ENCODE assay signal across 11 mouse cellular contexts in the genomic region with DNA sequence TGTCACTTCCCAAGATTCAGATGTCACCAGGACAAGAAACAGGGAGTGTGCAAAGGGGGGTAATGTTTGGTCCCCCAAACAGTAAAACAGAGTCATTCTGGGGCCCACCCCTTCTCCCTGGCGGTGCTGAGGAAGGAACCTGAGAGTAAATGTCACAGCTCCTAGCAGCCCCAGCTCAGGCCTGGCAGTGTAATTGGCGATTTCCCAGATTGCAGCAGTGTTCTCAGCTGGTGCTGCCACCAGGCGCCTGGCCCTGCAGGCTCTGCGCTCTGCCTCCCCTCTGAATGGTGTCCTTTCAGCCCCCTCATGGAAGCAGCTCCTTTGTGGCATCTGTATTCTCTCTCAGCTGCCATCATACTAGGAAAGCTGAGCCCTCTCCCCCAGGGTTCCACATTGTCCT. TPM values are rescaled to one million over a fixed set of nuclear protein-coding genes. Genes with fewer than 3 reads are reported as not detected.
DNase-seq lines count a peak whose midpoint lies in the region; ATAC-seq and TF ChIP-seq lines count a peak whose summit lies in the region.
"Had no signal": no experiment of that assay in that cellular context is flagged by ENCODE, and none has a peak within 500 bp of the region (broad histone marks: within the 10 kb centered on the region; RNA-seq: fewer than 3 reads in every experiment).

No protein-coding gene starts in this region.

- TF ChIP-seq CTCF in heart, adult 2 months (IDR thresholded peaks at IDR 0.05) = no peak

- no peaks in the 10 kb centered on the region for H3K36me3 ChIP-seq in heart, embryonic 11.5 days (ENCODE audit: control insufficient read depth, insufficient read depth, low read length)
- no peaks in the 10 kb centered on the region for H3K36me3 ChIP-seq in forebrain, embryonic 16.5 days (ENCODE audit: control insufficient read depth, insufficient read depth)
- H3K36me3 ChIP-seq in midbrain, embryonic 13.5 days = no peaks in the 10 kb centered on the region
- H3K36me3 ChIP-seq in heart, adult 2 months (ENCODE audit: control insufficient read depth, insufficient read depth, low read length) = no peaks in the 10 kb centered on the region
- H3K36me3 ChIP-seq: liver, embryonic 13.5 days had no signal

- no peak overlapping the region for H3K27ac ChIP-seq in heart, embryonic 11.5 days (ENCODE audit: low read depth, low read length)
- H3K27ac ChIP-seq in forebrain, embryonic 16.5 days (ENCODE audit: low read length) = no peak overlapping the region
- H3K27ac ChIP-seq in midbrain, embryonic 13.5 days = peak overlapping the region; percentile 52
- no peak overlapping the region for H3K27ac ChIP-seq in heart, adult 2 months
- H3K27ac ChIP-seq: liver, embryonic 13.5 days had no signal

- no peaks in the 10 kb centered on the region for H3K9me3 ChIP-seq in heart, embryonic 11.5 days (replicated peaks; ENCODE audit: control insufficient read depth, low read length)
- no peaks in the 10 kb centered on the region for H3K9me3 ChIP-seq in forebrain, embryonic 16.5 days (ENCODE audit: control insufficient read depth, low read length)
- no peaks in the 10 kb centered on the region for H3K9me3 ChIP-seq in midbrain, embryonic 13.5 days
- H3K9me3 ChIP-seq: liver, embryonic 13.5 days had no signal

- no peak for TF ChIP-seq EP300 in heart, adult 2 months (IDR thresholded peaks at IDR 0.05; ENCODE audit: insufficient read depth, low read depth, low read length)

- H3K4me2 ChIP-seq in heart, embryonic 11.5 days = no peak overlapping the region
- H3K4me2 ChIP-seq in forebrain, embryonic 16.5 days (ENCODE audit: low read length) = no peak overlapping the region
- no peak overlapping the region for H3K4me2 ChIP-seq in midbrain, embryonic 13.5 days (replicated peaks)
- H3K4me2 ChIP-seq: liver, embryonic 13.5 days had no signal

- H3K4me3 ChIP-seq in heart, embryonic 11.5 days (ENCODE audit: low read depth, low read length) = no peak overlapping the region
- H3K4me3 ChIP-seq in forebrain, embryonic 16.5 days (replicated peaks; ENCODE audit: low read length) = no peak overlapping the region
- no peak overlapping the region for H3K4me3 ChIP-seq in midbrain, embryonic 13.5 days (replicated peaks)
- H3K4me3 ChIP-seq in heart, adult 2 months = no peak overlapping the region
- H3K4me3 ChIP-seq: liver, embryonic 13.5 days had no signal

- no peaks in the 10 kb centered on the region for H3K4me1 ChIP-seq in heart, embryonic 11.5 days (ENCODE audit: control insufficient read depth, insufficient read depth, low read length)
- H3K4me1 ChIP-seq in forebrain, embryonic 16.5 days (replicated peaks; ENCODE audit: control insufficient read depth, insufficient read depth, low read length) = peaks cover 9% of the 10 kb centered on the region
- peaks cover 22% of the 10 kb centered on the region for H3K4me1 ChIP-seq in midbrain, embryonic 13.5 days (replicated peaks)
- no peaks in the 10 kb centered on the region for H3K4me1 ChIP-seq in heart, adult 2 months (ENCODE audit: control insufficient read depth, insufficient read depth, low read length)
- H3K4me1 ChIP-seq: liver, embryonic 13.5 days had no signal

- no peak for TF ChIP-seq POLR2A in heart, adult 2 months (IDR thresholded peaks at IDR 0.05; ENCODE audit: insufficient read depth, low read depth, low read length)

- peak; percentile 82 for DNase-seq in heart, adult 11 months
- DNase-seq in cerebellum, adult 9-11 months = peak; percentile 44
- DNase-seq in thymus, postnatal 25 days = no peak
- DNase-seq in heart, adult 8-10 months (ENCODE audit: low spot score) = no peak
- no peak for DNase-seq in heart, adult 2 months
- DNase-seq: kidney, adult 9 months; liver, embryonic 13.5 days; lung, postnatal 4 days had no signal

- no peaks in the 10 kb centered on the region for H3K79me2 ChIP-seq in heart, adult 2 months (replicated peaks; ENCODE audit: control insufficient read depth, insufficient read depth, low read length)

- H3K9ac ChIP-seq in heart, embryonic 11.5 days (ENCODE audit: low read depth, low read length) = no peak overlapping the region
- H3K9ac ChIP-seq in forebrain, embryonic 16.5 days (replicated peaks; ENCODE audit: low read depth, low read length) = no peak overlapping the region
- H3K9ac ChIP-seq in midbrain, embryonic 13.5 days (replicated peaks) = no peak overlapping the region
- H3K9ac ChIP-seq in heart, adult 2 months (ENCODE audit: low read depth, low read length) = no peak overlapping the region
- H3K9ac ChIP-seq: liver, embryonic 13.5 days had no signal

- intact Hi-C loops in heart, adult 2 months (cut with DNase I) = no loop called here

- peaks cover 3% of the 10 kb centered on the region; the same call in 1 of the 2 replicates for H3K27me3 ChIP-seq in heart, embryonic 11.5 days (ENCODE audit: control insufficient read depth, insufficient read depth, low read length)
- H3K27me3 ChIP-seq in forebrain, embryonic 16.5 days (replicated peaks; ENCODE audit: control insufficient read depth, insufficient read depth, low read length) = no peaks in the 10 kb centered on the region
- 0 out of 2 replicates have a peak, but pooled peaks cover 3% of the 10 kb centered on the region for H3K27me3 ChIP-seq in midbrain, embryonic 13.5 days
- H3K27me3 ChIP-seq in heart, adult 2 months (ENCODE audit: control insufficient read depth, insufficient read depth, low read length) = peaks cover 1% of the 10 kb centered on the region; the same call in 1 of the 2 replicates

- WGBS in heart, embryonic 11.5 days (ENCODE audit: insufficient replicate concordance) = 53% methylated on average over 4 of the region's 4 CpGs
- WGBS in forebrain, embryonic 16.5 days = 20% methylated on average over 4 of the region's 4 CpGs
- 27% methylated on average over 4 of the region's 4 CpGs for WGBS in midbrain, embryonic 13.5 days
- 77% methylated on average over 4 of the region's 4 CpGs for WGBS in heart, adult 2 months

- ATAC-seq in heart, embryonic 11.5 days (replicated peaks; ENCODE audit: insufficient number of reproducible peaks, low FRiP score, low TSS enrichment) = no peak
- ATAC-seq in forebrain, embryonic 16.5 days = peak; percentile 73
- ATAC-seq in midbrain, embryonic 13.5 days = peak; percentile 75

RNA-seq across cellular contexts. Expression of gene Ntng2, which starts 14.0 kb away (rescaled TPM):
- 0.23 TPM in 1 of 2 replicates, not detected in the other for polyA plus RNA-seq in heart, embryonic 11.5 days (2014; fragmentation: Nextera tagmentation; extraction: Ambion mirVana)
- polyA plus RNA-seq in forebrain, embryonic 16.5 days (2015; fragmentation: Nextera tagmentation; extraction: Ambion mirVana) = 9.1 and 10.3 TPM in 2 replicates
- 11.8 and 15.6 TPM in 2 replicates for polyA plus RNA-seq in midbrain, embryonic 13.5 days (2015; fragmentation: Nextera tagmentation; extraction: Ambion mirVana)
- total RNA-seq in heart, adult 8-10 months (2022) = 10 to 100 TPM in 3 of 4 experiments, 1 to 10 TPM in 1; 8.3 to 16.7 (median 13.7) TPM
- 1 to 10 TPM; 7.0 to 7.9 TPM for total RNA-seq in heart, adult 2 months (2021)
- polyA plus RNA-seq in heart, adult 2 months (2012; rRNA removed) = 9.7 and 17.1 TPM in 2 replicates
- polyA plus RNA-seq: liver, embryonic 13.5 days had no signal

Comparison
In these comparisons a context has a peak if more than half of its experiments do, and no peak if none do; other contexts are left out.
1. DNase-seq: peak in heart, adult 11 months (single experiment) and cerebellum, adult 9-11 months (single experiment); none in thymus, postnatal 25 days (single experiment), heart, adult 8-10 months (single experiment) and heart, adult 2 months (0 of 2).